Mouse (Mus musculus) intestine, embryonic 14.5 days (tissue): ENCODE measurements around the gene Trpv4. TPM values are rescaled to one million over a fixed set of nuclear protein-coding genes. Genes with fewer than 3 reads are reported as not detected.
A peak's percentile ranks its signal among the peaks of the same experiment; 100 is the strongest.

Experiments used
- ATAC-seq: fragments of 200-750 bp; cut with Nextera tagmentation; replicated peaks from 2 replicates; pipeline ENCODE4 v1.8.0; 2017; ENCODE audit warnings: low read depth, moderate number of reproducible peaks, moderate TSS enrichment, moderate library complexity; ENCODE audit not compliant: low FRiP score, low TSS enrichment
- DNase-seq: peaks from one replicate; pipeline ENCODE4 v3.0.0-alpha.2; 2018; ENCODE audit warnings: low spot score
- H3K27ac ChIP-seq: fragments of 300-500 bp; sonication (generic); 2 replicates; pipeline ENCODE4 v1.5.1; 2014; ENCODE audit warnings: low read depth, mild to moderate bottlenecking, control low read depth
- H3K27me3 ChIP-seq: fragments of 300-500 bp; sonication (generic); replicated peaks from 2 replicates; pipeline ENCODE4 v1.6.1; 2014; ENCODE audit warnings: low read length, control low read depth; ENCODE audit not compliant: control insufficient read depth, insufficient read depth
- H3K36me3 ChIP-seq: fragments of 300-500 bp; sonication (generic); 2 replicates; pipeline ENCODE4 v1.6.1; 2014; ENCODE audit warnings: low read length, control low read depth; ENCODE audit not compliant: control insufficient read depth, insufficient read depth
- H3K4me1 ChIP-seq: fragments of 300-500 bp; sonication (generic); replicated peaks from 2 replicates; pipeline ENCODE4 v1.6.1; 2014; ENCODE audit warnings: low read length, control low read depth, mixed read lengths; ENCODE audit not compliant: control insufficient read depth, insufficient read depth
- H3K4me2 ChIP-seq: fragments of 300-500 bp; sonication (generic); 2 replicates; pipeline ENCODE4 v1.6.1; 2014; ENCODE audit warnings: low read length
- H3K4me3 ChIP-seq: fragments of 300-500 bp; sonication (generic); 2 replicates; pipeline ENCODE4 v1.5.1; 2014; ENCODE audit warnings: low read depth, low read length, control low read depth, mixed read lengths
- H3K9ac ChIP-seq: fragments of 300-500 bp; sonication (generic); 2 replicates; pipeline ENCODE4 v1.6.1; 2014; ENCODE audit warnings: mild to moderate bottlenecking, low read length
- H3K9me3 ChIP-seq: fragments of 300-500 bp; sonication (generic); 2 replicates; pipeline ENCODE4 v1.6.1; 2016; ENCODE audit warnings: low read length, control low read depth; ENCODE audit not compliant: control insufficient read depth
- WGBS: fragments of 180-500 bp; shearing (Covaris S2); extraction: QIAGEN DNeasy Blood & Tissue Kit; methylation state at CpG from one replicate; pipeline ENCODE4 v1.1.7; 2014; 5-methylcytosine and 5-hydroxymethylcytosine counted together
- polyA plus RNA-seq: library from polyadenylated mRNA; unstranded; fragments of >200 nt; fragmentation: Nextera tagmentation; extraction: Ambion mirVana; gene quantifications from 2 replicates; pipeline ENCODE4 v1.2.1, GENCODE M21; 2014

Trpv4 gene
- polyA plus RNA-seq, 1 experiment from 2014 or later = 0.83 TPM

DNA sequence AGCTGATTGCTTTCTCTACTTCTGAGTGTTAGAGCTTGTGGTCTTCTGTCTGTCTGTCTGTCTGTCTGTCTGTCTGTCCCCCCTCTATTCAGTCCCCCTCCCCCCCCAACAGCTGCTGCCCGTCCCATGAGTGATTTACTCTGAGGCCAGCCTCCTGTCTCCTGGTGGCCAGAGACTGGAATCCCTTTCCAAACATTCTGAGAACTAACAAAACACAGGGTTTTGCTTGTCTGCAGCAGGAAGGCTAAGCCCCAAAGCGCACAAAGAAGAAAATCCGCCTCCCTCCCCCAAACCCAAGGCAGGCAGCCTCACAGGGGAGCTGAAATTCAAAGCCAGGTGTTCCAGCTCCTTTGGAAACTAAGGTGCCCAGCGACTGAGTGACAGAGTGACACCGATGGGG is 72.5 kb downstream of the Trpv4 start:
- ATAC-seq = no peak
- no peak overlapping the region for H3K9ac ChIP-seq
- no peak overlapping the region for H3K4me3 ChIP-seq
- DNase-seq = no peak
- H3K4me2 ChIP-seq = peak overlapping the region; percentile 8; the same call in 1 of the 2 replicates
- 5% methylated on average over 5 of the region's 5 CpGs for WGBS
- peaks cover 53% of the 10 kb centered on the region for H3K4me1 ChIP-seq
- H3K9me3 ChIP-seq = no peaks in the 10 kb centered on the region
- H3K36me3 ChIP-seq = no peaks in the 10 kb centered on the region
- no peaks in the 10 kb centered on the region for H3K27me3 ChIP-seq
- peak overlapping the region; percentile 40; the same call in 1 of the 2 replicates for H3K27ac ChIP-seq

- ATAC-seq (no peak), DNase-seq (no peak)
- Histone ChIP-seq H3K9ac (no peak overlapping the region), H3K9me3 (no peaks in the 10 kb centered on the region), H3K4me1 (peaks cover 41% of the 10 kb centered on the region), H3K36me3 (no peaks in the 10 kb centered on the region), H3K4me2 (no peak overlapping the region), H3K4me3 (no peak overlapping the region), H3K27ac (no peak overlapping the region), H3K27me3 (no peaks in the 10 kb centered on the region)
- whole genome bisulfite sequencing = 55% methylated on average over 14 of the region's 14 CpGs
Observed at GRCm38 (mm10) chr5:114584293-114585104, 73.7 kb downstream of the Trpv4 start.

DNA sequence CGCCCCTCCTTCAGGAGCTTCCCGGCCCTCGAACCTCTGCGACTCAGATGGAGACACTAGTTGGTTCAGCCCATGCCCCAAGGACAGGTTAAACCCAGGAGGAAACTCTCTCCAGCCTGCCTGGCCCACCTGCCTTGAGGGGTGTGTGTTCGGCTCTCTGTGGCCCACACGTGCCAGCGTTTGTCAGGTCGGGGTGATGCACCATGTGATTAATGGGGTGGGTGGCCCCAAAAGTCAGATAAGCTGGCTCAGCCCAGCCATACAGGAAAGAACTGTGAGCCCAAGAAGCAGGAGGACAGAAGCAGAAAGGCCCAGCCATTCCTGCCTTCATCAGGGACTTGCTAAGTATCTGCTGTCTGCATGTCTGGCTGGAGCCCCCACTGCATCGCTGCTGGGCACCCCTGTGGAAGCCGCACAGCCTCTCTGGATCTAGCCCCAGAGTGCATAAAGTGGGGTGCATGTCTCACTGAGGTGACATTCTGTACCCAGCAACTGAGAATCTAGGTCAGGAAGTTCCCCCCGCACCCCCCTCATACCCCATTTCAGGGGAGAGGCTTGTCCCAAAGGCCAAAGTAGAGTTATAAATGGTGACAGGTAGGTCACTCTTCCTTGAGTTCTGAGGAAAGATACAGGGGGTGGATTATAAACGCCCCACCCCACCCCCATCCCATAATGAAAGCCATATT is 74.6 kb downstream of the Trpv4 start:
- 70% methylated on average over 12 of the region's 12 CpGs for WGBS

GRCm38 (mm10) chr5:114583046-114583445 is 75.2 kb downstream of the Trpv4 start:
- Histone ChIP-seq H3K9me3 (no peaks in the 10 kb centered on the region), H3K4me3 (no peak overlapping the region), H3K36me3 (no peaks in the 10 kb centered on the region), H3K27me3 (no peaks in the 10 kb centered on the region), H3K4me1 (peaks cover 43% of the 10 kb centered on the region), H3K27ac (no peak overlapping the region), H3K9ac (no peak overlapping the region), H3K4me2 (no peak overlapping the region)
- no peak for ATAC-seq
- 74% methylated on average over 3 of the region's 3 CpGs for WGBS
- no peak for DNase-seq

More for the DNA sequence above, 74.6 kb downstream of the Trpv4 start:
- H3K9ac ChIP-seq = no peak overlapping the region
- no peak overlapping the region for H3K4me3 ChIP-seq
- ATAC-seq (no peak), DNase-seq (no peak)
- no peaks in the 10 kb centered on the region for H3K36me3 ChIP-seq
- H3K27me3 ChIP-seq = no peaks in the 10 kb centered on the region
- H3K9me3 ChIP-seq = no peaks in the 10 kb centered on the region
- H3K4me1 ChIP-seq = peaks cover 39% of the 10 kb centered on the region
- no peak overlapping the region for H3K27ac ChIP-seq
- H3K4me2 ChIP-seq = no peak overlapping the region

- Histone ChIP-seq H3K4me1 (peaks cover 42% of the 10 kb centered on the region), H3K9ac (no peak overlapping the region), H3K27me3 (no peaks in the 10 kb centered on the region), H3K36me3 (no peaks in the 10 kb centered on the region), H3K9me3 (no peaks in the 10 kb centered on the region), H3K4me3 (no peak overlapping the region), H3K27ac (no peak overlapping the region), H3K4me2 (no peak overlapping the region)
- ATAC-seq (no peak), DNase-seq (no peak)
- 78% methylated on average over 12 of the region's 12 CpGs for whole genome bisulfite sequencing
Observed at GRCm38 (mm10) chr5:114581486-114581885, 76.7 kb downstream of the Trpv4 start.

DNA sequence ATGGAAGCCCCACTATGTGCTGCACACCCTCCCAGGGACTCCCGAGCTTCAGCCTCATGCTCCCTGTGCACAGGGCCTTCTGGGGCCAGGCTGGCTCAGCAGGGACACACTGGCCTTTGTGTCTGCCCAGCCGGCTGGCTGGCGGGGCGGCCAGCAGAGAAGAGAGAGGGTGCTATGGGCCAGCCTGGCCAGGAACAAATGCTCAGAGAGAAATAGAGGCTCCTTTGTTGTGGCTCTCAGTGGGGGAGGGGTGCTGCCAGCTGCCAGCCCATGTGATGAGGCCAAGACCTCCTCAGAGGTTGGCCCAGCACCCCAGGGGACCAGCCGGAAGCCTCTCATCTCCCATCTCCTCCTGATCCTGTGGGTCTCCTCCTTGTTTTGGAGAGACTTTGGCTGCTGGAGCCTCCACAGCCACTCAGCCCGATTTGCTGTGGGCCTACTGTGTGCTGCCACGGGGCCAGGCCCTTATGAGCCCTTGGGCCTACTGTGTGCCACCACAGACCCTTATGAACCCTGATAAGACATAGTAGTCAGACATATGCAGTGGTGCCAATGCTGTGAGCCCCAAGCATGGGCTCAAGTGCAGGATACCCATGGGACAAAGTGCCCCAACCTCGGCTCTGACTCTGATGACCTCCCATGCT is 78.4 kb downstream of the Trpv4 start:
- DNase-seq = no peak
- 0 out of 2 replicates have a peak, but pooled peaks have one; percentile 33 for ATAC-seq
- Histone ChIP-seq H3K9me3 (no peaks in the 10 kb centered on the region), H3K9ac (no peak overlapping the region), H3K27ac (peak overlapping the region; percentile 22; the same call in 1 of the 2 replicates), H3K36me3 (no peaks in the 10 kb centered on the region), H3K27me3 (no peaks in the 10 kb centered on the region), H3K4me1 (peaks cover 35% of the 10 kb centered on the region), H3K4me2 (no peak overlapping the region), H3K4me3 (no peak overlapping the region)
- WGBS = 81% methylated on average over 8 of the region's 8 CpGs

GRCm38 (mm10) chr5:114578361-114578760 is 79.9 kb downstream of the Trpv4 start:
- no peaks in the 10 kb centered on the region for H3K9me3 ChIP-seq
- no peak for DNase-seq
- 35% methylated on average over 20 of the region's 20 CpGs for WGBS
- no peaks in the 10 kb centered on the region for H3K36me3 ChIP-seq
- no peak overlapping the region for H3K4me2 ChIP-seq
- peaks cover 31% of the 10 kb centered on the region for H3K4me1 ChIP-seq
- no peak overlapping the region for H3K27ac ChIP-seq
- no peak overlapping the region for H3K9ac ChIP-seq
- no peak for ATAC-seq
- H3K27me3 ChIP-seq = no peaks in the 10 kb centered on the region
- no peak overlapping the region for H3K4me3 ChIP-seq

- 89% methylated on average over 16 of the region's 16 CpGs for WGBS
- H3K4me3 ChIP-seq = no peak overlapping the region
- DNase-seq (no peak), ATAC-seq (no peak)
- 0 out of 2 replicates have a peak, but pooled peaks cover 5% of the 10 kb centered on the region for H3K27me3 ChIP-seq
- no peak overlapping the region for H3K9ac ChIP-seq
- no peak overlapping the region for H3K4me2 ChIP-seq
- H3K9me3 ChIP-seq = no peaks in the 10 kb centered on the region
- peaks cover 45% of the 10 kb centered on the region for H3K4me1 ChIP-seq
- H3K36me3 ChIP-seq = no peaks in the 10 kb centered on the region
- H3K27ac ChIP-seq = no peak overlapping the region
Observed at GRCm38 (mm10) chr5:114575986-114576605, 82.1 kb downstream of the Trpv4 start.
